Mouse (Mus musculus) bone marrow macrophage, adult 2 months (primary cell): ENCODE data around the gene Olfr1443.

ENCODE experiments used
- CTCF ChIP-seq: IDR thresholded peaks from 2 replicates; pipeline ENCODE4 v1.5.1; 2012; ENCODE audit warnings: low read depth, mild to moderate bottlenecking, low read length, moderate library complexity
- POLR2A ChIP-seq: IDR thresholded peaks from 2 replicates; pipeline ENCODE4 v1.6.1; 2012; ENCODE audit warnings: mild to moderate bottlenecking, low read depth, low read length, borderline replicate concordance

DNA sequence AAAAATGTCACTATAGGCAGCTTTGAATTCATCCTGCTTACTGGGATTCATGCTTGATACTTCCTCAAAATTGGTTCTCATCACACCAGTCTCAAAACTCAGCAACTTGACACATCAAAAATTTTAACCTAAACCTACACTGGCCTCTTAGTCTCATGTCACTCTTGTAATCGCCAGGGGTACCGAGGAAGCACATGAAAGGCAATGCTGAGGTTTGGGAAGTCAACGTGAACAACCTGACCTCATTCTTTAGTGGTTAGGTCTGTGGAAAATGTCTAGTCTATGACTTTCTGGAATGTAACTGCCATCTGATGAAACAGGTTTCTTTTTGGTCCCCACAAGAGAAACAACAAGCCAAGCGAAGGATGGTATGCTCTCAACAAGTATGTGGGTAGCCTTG lies 42.9 kb upstream of the Olfr1443 start:
- TF ChIP-seq CTCF (no peak), POLR2A (no peak)
